Mouse (Mus musculus): Measurements from ENCODE around the gene Slc2a4. TPM values are rescaled to one million over a fixed set of nuclear protein-coding genes. Genes with fewer than 3 reads are reported as not detected.

Slc2a4 gene
- polyA plus RNA-seq, 1 experiment = 2.3 TPM

DNA sequence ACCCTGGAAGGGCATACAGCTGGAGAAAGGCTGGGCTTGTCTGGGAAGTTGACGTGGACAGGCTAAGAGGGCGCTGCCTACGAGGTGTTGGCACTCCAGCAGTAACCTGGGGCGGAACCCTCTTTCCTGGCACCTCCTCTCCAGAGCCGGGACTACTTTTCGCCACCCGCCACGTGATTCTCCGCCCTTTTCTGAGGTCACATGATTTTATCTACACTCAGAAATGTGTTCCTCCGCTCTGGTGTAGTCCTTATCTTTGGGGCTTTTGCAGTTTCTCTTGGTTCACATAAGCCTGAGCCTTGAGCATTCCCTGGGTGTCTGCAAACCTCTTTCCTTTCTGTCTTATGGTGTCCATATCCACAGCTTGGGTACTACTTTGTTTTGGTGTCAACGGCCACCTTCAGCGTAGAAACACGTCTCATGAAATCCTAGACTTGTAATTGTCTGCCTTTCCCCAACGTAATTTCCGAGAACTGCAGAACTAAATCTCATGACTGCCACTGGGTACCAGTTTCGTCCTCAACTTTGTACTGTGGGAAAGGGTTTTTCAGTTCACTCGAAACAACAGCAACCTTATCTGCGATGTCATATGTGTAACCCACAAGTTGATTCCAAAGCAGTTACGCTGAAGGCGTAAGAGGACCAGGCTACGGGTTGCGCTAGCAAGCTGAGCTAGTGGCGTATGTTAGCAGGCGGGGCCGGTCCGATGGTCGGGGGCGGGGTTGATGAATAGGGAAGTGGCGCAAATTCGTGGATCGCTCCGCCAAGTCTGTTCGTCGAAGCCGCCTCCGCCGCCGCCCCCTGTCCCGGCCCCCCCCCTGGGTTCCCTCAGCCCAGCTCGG is 43.1 kb upstream of the Slc2a4 start, which contains the start of gene Gabarap:
Gabarap (plus strand) TSS at position 294 of the 842 bp plus-strand sequence.
- Histone ChIP-seq H3K4me3 (ENCODE audit: insufficient read depth, low read length) (peak within 1 kb of the TSS; percentile 91), H3K27ac (ENCODE audit: insufficient read depth, low read length) (peak within 1 kb of the TSS; percentile 98), H3K4me1 (ENCODE audit: control insufficient read depth, insufficient read depth, low read length) (no peaks in the 10 kb centered on the region)
- no peak for TF ChIP-seq CTCF (IDR thresholded peaks at IDR 0.05; ENCODE audit: borderline replicate concordance, insufficient read depth, low read length)
- TF ChIP-seq POLR2A (IDR thresholded peaks at IDR 0.05; ENCODE audit: low read depth, low read length) = peak; percentile 74

DNA sequence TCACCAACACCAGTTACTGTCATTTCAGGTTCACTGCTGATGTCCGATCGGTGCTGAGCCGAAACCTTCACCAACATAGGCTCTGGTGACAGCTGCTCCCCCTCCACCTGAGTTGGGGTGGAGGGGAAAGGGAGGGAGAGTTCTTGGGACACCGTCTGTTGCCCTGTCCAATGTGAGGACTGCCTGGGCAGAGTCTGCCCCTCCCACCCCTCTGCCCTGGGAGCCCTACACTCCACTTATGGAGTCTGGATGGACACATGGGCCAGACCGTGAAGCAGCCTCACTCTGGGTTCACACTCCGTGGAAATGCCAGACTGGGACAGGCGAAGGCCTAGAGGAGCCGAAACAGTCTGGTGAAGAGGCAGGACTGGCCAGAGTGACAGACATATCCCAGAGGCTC is 42.0 kb upstream of the Slc2a4 start:
- Histone ChIP-seq H3K4me3 (ENCODE audit: insufficient read depth, low read length) (no peak overlapping the region), H3K27ac (ENCODE audit: insufficient read depth, low read length) (peak overlapping the region; percentile 14), H3K4me1 (ENCODE audit: control insufficient read depth, insufficient read depth, low read length) (no peaks in the 10 kb centered on the region)
- TF ChIP-seq CTCF (IDR thresholded peaks at IDR 0.05; ENCODE audit: borderline replicate concordance, insufficient read depth, low read length) (no peak), POLR2A (IDR thresholded peaks at IDR 0.05; ENCODE audit: low read depth, low read length) (no peak)

DNA sequence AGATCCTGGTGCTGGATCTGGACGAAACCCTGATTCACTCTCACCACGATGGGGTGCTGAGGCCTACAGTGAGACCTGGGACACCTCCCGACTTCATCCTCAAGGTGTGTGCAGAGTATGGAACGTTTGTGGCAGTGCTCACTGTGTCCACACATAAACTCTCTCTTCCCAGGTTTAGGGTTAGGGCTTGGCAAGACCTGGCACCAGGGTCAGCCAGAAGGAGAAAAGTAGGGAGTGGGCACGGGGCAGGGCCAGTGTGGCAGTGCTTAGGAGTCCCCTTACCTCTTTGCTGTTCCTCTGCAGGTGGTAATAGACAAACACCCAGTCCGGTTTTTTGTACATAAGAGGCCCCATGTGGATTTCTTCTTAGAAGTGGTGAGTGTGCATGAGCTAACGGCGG is 36.4 kb upstream of the Slc2a4 start:
- no peak overlapping the region for H3K4me3 ChIP-seq (ENCODE audit: insufficient read depth, low read length)
- H3K4me1 ChIP-seq (ENCODE audit: control insufficient read depth, insufficient read depth, low read length) = no peaks in the 10 kb centered on the region
- no peak overlapping the region for H3K27ac ChIP-seq (ENCODE audit: insufficient read depth, low read length)
- TF ChIP-seq CTCF (IDR thresholded peaks at IDR 0.05; ENCODE audit: borderline replicate concordance, insufficient read depth, low read length) (no peak), POLR2A (IDR thresholded peaks at IDR 0.05; ENCODE audit: low read depth, low read length) (no peak)

DNA sequence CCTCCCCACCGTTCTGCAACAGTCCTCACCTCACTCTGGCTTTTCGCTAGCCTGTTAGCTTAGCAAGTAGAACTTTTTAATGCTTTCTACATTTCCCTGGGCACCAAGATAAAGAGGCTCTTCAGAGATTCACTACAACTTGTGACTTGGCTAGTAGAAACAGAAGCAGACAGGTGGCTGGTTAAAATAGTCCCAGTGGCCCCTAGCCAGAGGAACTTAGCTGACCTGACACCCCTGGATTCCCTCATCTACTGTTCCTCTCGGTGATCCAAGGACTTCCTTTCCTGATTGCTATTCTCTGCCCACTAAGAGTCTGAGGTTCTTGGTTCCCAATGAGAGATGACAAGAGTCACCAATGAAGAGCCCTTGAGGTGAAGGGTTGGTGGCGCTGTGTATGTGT is 35.4 kb upstream of the Slc2a4 start:
- TF ChIP-seq POLR2A (IDR thresholded peaks at IDR 0.05; ENCODE audit: low read depth, low read length) (no peak), CTCF (IDR thresholded peaks at IDR 0.05; ENCODE audit: borderline replicate concordance, insufficient read depth, low read length) (no peak)
- Histone ChIP-seq H3K27ac (ENCODE audit: insufficient read depth, low read length) (no peak overlapping the region), H3K4me1 (ENCODE audit: control insufficient read depth, insufficient read depth, low read length) (no peaks in the 10 kb centered on the region), H3K4me3 (ENCODE audit: insufficient read depth, low read length) (0 out of 2 replicates have a peak overlapping the region, but pooled peaks have one; percentile 98)

DNA sequence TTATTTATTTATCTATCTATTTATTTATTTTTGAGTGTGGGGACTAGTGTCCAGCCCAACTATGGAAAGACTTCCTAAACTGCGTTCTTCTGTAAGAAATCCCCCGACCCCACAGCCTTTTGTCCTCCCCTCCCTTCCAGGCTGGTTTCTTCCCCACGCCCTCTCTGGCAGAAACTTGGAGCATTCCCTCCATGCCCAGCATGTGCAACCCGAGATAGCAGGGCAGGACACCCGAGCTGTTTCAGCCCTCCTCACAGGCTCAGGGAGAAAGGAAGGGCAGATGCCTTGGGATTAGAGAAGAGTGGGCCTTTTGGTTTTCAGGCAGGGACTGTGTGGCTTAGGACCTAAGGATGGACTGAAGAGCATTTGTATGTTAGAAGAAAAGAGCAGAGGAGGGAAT is 34.9 kb upstream of the Slc2a4 start:
- H3K27ac ChIP-seq (ENCODE audit: insufficient read depth, low read length) = no peak overlapping the region
- TF ChIP-seq POLR2A (IDR thresholded peaks at IDR 0.05; ENCODE audit: low read depth, low read length) (no peak), CTCF (IDR thresholded peaks at IDR 0.05; ENCODE audit: borderline replicate concordance, insufficient read depth, low read length) (no peak)
- H3K4me3 ChIP-seq (ENCODE audit: insufficient read depth, low read length) = peak overlapping the region; percentile 98
- no peaks in the 10 kb centered on the region for H3K4me1 ChIP-seq (ENCODE audit: control insufficient read depth, insufficient read depth, low read length)

DNA sequence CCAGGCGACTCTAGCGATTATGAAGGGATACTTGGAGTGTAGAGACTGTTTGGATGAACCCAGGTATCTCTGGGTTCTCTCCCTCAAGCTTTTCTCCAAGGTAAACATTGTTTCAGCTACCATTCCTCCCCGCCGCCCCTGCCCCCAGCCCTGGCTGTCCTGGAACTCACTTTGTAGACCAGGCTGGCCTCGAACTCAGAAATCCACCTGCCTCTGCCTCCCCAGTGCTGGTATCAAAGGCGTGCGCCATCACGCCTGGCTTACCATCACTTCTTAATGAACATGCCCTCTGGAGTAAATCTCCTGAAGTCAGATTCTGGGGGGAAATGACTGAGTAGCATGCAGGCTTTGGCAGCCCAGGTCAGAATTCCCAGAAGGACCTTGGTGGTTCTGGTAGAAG is 34.2 kb upstream of the Slc2a4 start, which contains the start of gene Elp5:
Elp5 (minus strand) TSS at position 293 of the 400 bp plus-strand sequence.
- H3K27ac ChIP-seq (ENCODE audit: insufficient read depth, low read length) = peak within 1 kb of the TSS; percentile 86
- H3K4me3 ChIP-seq (ENCODE audit: insufficient read depth, low read length) = peak within 1 kb of the TSS; percentile 98
- no peaks in the 10 kb centered on the region for H3K4me1 ChIP-seq (ENCODE audit: control insufficient read depth, insufficient read depth, low read length)
- no peak for TF ChIP-seq CTCF (IDR thresholded peaks at IDR 0.05; ENCODE audit: borderline replicate concordance, insufficient read depth, low read length)
- TF ChIP-seq POLR2A (IDR thresholded peaks at IDR 0.05; ENCODE audit: low read depth, low read length) = no peak

DNA sequence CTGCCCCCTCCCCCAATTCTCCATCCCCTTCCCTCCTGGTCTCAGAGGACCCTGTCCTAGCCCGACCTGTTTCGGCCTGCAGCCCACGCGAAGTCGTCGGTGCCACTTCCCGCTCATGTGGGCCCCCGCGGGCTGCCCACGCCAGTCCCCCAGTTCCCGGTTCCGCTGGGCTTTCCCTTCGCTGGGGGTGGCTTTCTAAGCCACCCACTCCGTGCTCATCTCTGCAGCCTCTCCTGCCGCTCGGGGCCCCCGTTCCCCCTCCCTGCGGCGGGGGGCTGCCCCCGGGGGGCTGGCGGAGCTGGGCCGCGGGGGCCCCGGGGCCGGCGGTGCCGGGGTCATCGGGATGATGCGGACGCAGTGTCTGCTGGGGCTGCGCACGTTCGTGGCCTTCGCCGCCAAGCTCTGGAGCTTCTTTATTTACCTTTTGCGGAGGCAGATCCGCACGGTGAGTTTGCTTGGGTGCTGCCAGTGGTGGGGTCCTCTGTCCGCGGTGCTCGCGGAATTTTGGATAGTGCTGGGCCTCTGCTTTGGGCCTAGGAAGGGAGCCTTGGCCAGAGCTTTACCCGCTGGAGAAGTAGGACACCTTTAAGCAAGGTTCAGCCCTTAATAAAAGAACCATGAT is 33.3 kb upstream of the Slc2a4 start, which contains the start of gene Ctdnep1:
Ctdnep1 (plus strand) TSS at position 16 of the 622 bp plus-strand sequence.
- peak within 1 kb of the TSS; percentile 98 for H3K4me3 ChIP-seq (ENCODE audit: insufficient read depth, low read length)
- H3K4me1 ChIP-seq (ENCODE audit: control insufficient read depth, insufficient read depth, low read length) = no peaks in the 10 kb centered on the region
- no peak; the same call in 1 of the 2 replicates for TF ChIP-seq POLR2A (IDR thresholded peaks at IDR 0.05; ENCODE audit: low read depth, low read length)
- TF ChIP-seq CTCF (IDR thresholded peaks at IDR 0.05; ENCODE audit: borderline replicate concordance, insufficient read depth, low read length) = no peak
- peak within 1 kb of the TSS; percentile 91 for H3K27ac ChIP-seq (ENCODE audit: insufficient read depth, low read length)

DNA sequence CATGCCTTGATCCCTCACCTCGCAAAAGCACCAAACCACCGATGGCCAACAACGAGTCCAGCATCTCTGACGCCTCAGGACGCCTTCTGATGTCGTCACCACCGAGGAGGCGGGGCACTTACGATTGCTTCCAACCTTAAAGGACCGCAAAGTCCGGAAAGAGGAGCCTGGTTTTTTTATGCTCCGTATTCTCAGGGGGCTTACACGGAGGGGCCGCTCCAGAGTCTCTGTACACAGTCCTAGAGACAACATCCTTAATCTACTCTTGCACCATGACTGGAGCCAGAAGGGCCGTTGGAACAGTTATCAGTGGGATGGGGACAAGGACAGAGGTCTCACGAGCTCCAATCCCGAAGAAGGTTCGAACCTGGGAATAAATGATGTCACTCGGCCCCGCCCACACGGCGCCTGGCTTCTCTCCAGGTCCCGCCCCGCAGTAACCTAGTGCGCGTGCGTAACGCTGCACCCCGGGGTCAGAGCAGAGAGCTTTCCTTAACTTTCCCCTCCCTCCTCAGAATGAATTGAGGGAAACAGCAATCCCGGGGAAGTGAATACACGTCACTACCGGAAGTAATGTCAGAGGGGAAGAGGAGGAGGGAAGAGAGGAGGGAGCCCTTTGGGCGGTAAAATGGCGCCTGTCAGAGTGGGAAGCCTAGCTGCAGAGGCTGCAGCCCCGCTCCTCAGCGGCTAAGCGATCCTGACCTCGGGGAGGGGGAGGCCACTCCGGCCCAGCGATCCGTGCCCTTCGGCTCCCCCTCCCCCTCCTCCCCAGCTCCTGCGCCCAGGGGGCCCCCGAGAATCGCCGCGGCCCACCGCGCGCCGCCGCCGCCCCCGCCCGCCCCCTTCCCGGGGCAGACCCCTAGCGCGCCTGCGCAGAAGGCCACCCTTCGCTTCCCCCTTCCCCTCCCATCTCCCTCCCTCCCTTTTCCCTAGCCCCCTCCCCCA is 32.5 kb upstream of the Slc2a4 start:
- no peaks in the 10 kb centered on the region for H3K4me1 ChIP-seq (ENCODE audit: control insufficient read depth, insufficient read depth, low read length)
- H3K4me3 ChIP-seq (ENCODE audit: insufficient read depth, low read length) = peak overlapping the region; percentile 98
- peak overlapping the region; percentile 91 for H3K27ac ChIP-seq (ENCODE audit: insufficient read depth, low read length)
- TF ChIP-seq CTCF (IDR thresholded peaks at IDR 0.05; ENCODE audit: borderline replicate concordance, insufficient read depth, low read length) = no peak
- TF ChIP-seq POLR2A (IDR thresholded peaks at IDR 0.05; ENCODE audit: low read depth, low read length) = peak; percentile 82

DNA sequence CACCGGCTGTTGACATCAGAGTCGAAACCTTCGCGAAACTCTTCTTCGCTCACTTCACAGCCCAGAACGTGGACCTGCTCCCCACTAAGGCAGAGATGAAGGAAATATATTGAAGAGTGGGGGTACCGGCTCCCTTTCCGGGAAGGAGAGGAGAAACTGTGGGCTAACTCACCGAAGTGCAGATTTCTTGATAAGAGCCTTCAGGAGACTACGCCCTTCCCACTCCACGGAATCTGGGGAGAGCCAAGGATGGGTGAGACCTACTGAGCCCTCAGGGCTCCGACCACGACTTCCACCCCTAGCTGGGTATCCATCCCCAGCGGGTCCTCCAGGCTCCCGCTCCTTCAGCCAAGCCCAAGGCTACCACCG is 31.8 kb upstream of the Slc2a4 start:
- TF ChIP-seq POLR2A (IDR thresholded peaks at IDR 0.05; ENCODE audit: low read depth, low read length) (no peak), CTCF (IDR thresholded peaks at IDR 0.05; ENCODE audit: borderline replicate concordance, insufficient read depth, low read length) (no peak)
- Histone ChIP-seq H3K4me3 (ENCODE audit: insufficient read depth, low read length) (peak overlapping the region; percentile 94), H3K27ac (ENCODE audit: insufficient read depth, low read length) (peak overlapping the region; percentile 91), H3K4me1 (ENCODE audit: control insufficient read depth, insufficient read depth, low read length) (no peaks in the 10 kb centered on the region)

Data from embryonic fibroblast, embryonic 13.5 days (primary cell).